Mouse (Mus musculus) G1E (cell line): Measurements from ENCODE around the gene Colec11.

Experiments
- CTCF ChIP-seq: IDR thresholded peaks from 2 replicates; pipeline ENCODE4 v1.5.1; 2012; ENCODE audit warnings: low read depth, low read length, inconsistent platforms, mixed read lengths
- GATA1 ChIP-seq: IDR thresholded peaks from 2 replicates; pipeline ENCODE4 v1.6.1; 2012; ENCODE audit warnings: borderline replicate concordance, low read length, inconsistent platforms, mixed read lengths
- POLR2AphosphoS5 ChIP-seq: IDR thresholded peaks from 2 replicates; pipeline ENCODE4 v1.6.1; 2012; ENCODE audit warnings: low read depth, low read length, inconsistent platforms; ENCODE audit not compliant: insufficient replicate concordance

DNA sequence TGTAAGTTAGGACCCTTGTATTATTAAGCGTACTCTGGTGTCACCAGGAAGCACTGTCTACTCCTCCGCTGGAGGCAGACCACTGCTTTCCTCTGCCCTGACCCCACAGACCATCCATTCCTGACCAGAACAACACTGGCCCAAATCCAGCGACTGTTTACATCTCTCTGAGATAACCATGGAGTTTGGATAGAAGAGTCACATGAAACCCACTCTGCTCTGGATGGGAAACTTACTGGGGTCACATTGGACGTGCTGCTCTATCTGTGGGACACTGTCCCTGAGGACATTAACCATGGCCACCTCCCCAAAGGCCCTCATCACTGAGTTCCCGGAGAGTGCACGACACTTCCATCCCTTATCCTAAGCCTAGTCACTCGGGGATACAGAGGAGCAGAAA, 2.2 kb upstream of the Colec11 start:
- TF ChIP-seq CTCF = no peak
- no peak for TF ChIP-seq GATA1
- TF ChIP-seq POLR2AphosphoS5 = no peak
